Mouse (Mus musculus) stomach, postnatal 0 days (tissue): ENCODE results near the gene Npy2r.

Experiments used
- CTCF ChIP-seq: IDR thresholded peaks from 2 replicates; pipeline ENCODE4 v1.5.1; 2016; ENCODE audit warnings: antibody characterized with exemption, low read depth, mild to moderate bottlenecking, moderate library complexity
- EP300 ChIP-seq: optimal IDR thresholded peaks from 2 replicates; pipeline ENCODE3; 2016; ENCODE audit warnings: antibody characterized with exemption

- TF ChIP-seq CTCF (no peak), EP300 (no peak)
These were observed 8.5 kb upstream of the Npy2r start for GRCm38 (mm10) chr3:82556311-82556828.
